Mouse (Mus musculus): ENCODE results near the gene Csgalnact2. TPM values are rescaled to one million over a fixed set of nuclear protein-coding genes. Genes with fewer than 3 reads are reported as not detected.

Csgalnact2 gene
- total and polyA plus RNA-seq, 3 experiments = 2.2 to 6.4 (median 3.0) TPM

GRCm38 (mm10) chr6:118066199-118067081 is 72.5 kb downstream of the Csgalnact2 start:
- H3K27ac ChIP-seq (ENCODE audit: insufficient read depth, low read depth) = no peak overlapping the region
- H3K9ac ChIP-seq (ENCODE audit: insufficient read depth, low read depth) = no peak overlapping the region

GRCm38 (mm10) chr6:118065837-118066198 is 73.1 kb downstream of the Csgalnact2 start:
- no peaks in the 10 kb centered on the region for H3K36me3 ChIP-seq (replicated peaks in 1 of 2; ENCODE audit: control insufficient read depth in 1 of 2, insufficient read depth in 1 of 2, low read length in 1 of 2)
- no peaks in the 10 kb centered on the region for H3K79me2 ChIP-seq (replicated peaks; ENCODE audit: control insufficient read depth, extremely low read depth, insufficient read depth, poor library complexity, severe bottlenecking)
- no peak overlapping the region for H3K9ac ChIP-seq (ENCODE audit: insufficient read depth, low read depth)
- DNase-seq (ENCODE audit: extremely low read depth) = no peak
- no peaks in the 10 kb centered on the region for H3K9me3 ChIP-seq (replicated peaks; ENCODE audit: low read length)
- H3K27me3 ChIP-seq (replicated peaks) = peaks cover 80% of the 10 kb centered on the region
- TF ChIP-seq NELFE (IDR thresholded peaks at IDR 0.05; ENCODE audit: low read depth, low read length) = no peak
- TF ChIP-seq CTCF (conservative IDR thresholded peaks at IDR 0.05 in 1 of 2, IDR thresholded peaks at IDR 0.05 in 1 of 2; ENCODE audit: low read depth in 2 of 2, low read length in 2 of 2) = no peak
- TF ChIP-seq TBP (conservative IDR thresholded peaks at IDR 0.05; ENCODE audit: low read depth, low read length) = no peak
- TF ChIP-seq E2F4 (IDR thresholded peaks at IDR 0.05; ENCODE audit: insufficient replicate concordance, low read depth, low read length) = no peak
- no peak for TF ChIP-seq HCFC1 (IDR thresholded peaks at IDR 0.05; ENCODE audit: low read depth, low read length)
- dilution Hi-C loops (cut with MboI; ENCODE audit: extremely low pct_ligation_motif_present, extremely low pct_unique_long_range_greater_than_20kb, low sequenced_read_pairs) = no loop called here
- peak overlapping the region; percentile 82 for H3K4me2 ChIP-seq (ENCODE audit: insufficient read depth, low read depth, poor library complexity, severe bottlenecking)
- peaks cover 0 to 9% of the 10 kb centered on the region in 2 experiments; a peak in 2 of 4 replicates for H3K4me1 ChIP-seq (ENCODE audit: control insufficient read depth in 1 of 2, insufficient read depth in 2 of 2)
- in situ Hi-C loops (cut with MboI; ENCODE audit: low pct_ligation_motif_present, low pct_unique_long_range_greater_than_20kb, low sequenced_read_pairs) = no loop called here
- H3K27ac ChIP-seq (ENCODE audit: insufficient read depth, low read depth) = no peak overlapping the region
- H3K4me3 ChIP-seq (replicated peaks in 1 of 3; ENCODE audit: low read depth in 2 of 3, low read length in 2 of 3, poor library complexity in 1 of 3) = no peak overlapping the region

More at GRCm38 (mm10) chr6:118066199-118067081, 72.5 kb downstream of the Csgalnact2 start:
- H3K27me3 ChIP-seq (replicated peaks) = peaks cover 80% of the 10 kb centered on the region
- no peaks in the 10 kb centered on the region for H3K79me2 ChIP-seq (replicated peaks; ENCODE audit: control insufficient read depth, extremely low read depth, insufficient read depth, poor library complexity, severe bottlenecking)
- H3K4me2 ChIP-seq (ENCODE audit: insufficient read depth, low read depth, poor library complexity, severe bottlenecking) = peak overlapping the region; percentile 82
- H3K4me3 ChIP-seq (replicated peaks in 1 of 3; ENCODE audit: low read depth in 2 of 3, low read length in 2 of 3, poor library complexity in 1 of 3) = peak overlapping the region in 1 of 3 experiments; percentile 48
- H3K4me1 ChIP-seq (ENCODE audit: control insufficient read depth in 1 of 2, insufficient read depth in 2 of 2) = peaks cover 0 to 9% of the 10 kb centered on the region in 2 experiments; a peak in 2 of 4 replicates
- dilution Hi-C loops (cut with MboI; ENCODE audit: extremely low pct_ligation_motif_present, extremely low pct_unique_long_range_greater_than_20kb, low sequenced_read_pairs) = no loop called here
- in situ Hi-C loops (cut with MboI; ENCODE audit: low pct_ligation_motif_present, low pct_unique_long_range_greater_than_20kb, low sequenced_read_pairs) = no loop called here
- H3K9me3 ChIP-seq (replicated peaks; ENCODE audit: low read length) = no peaks in the 10 kb centered on the region
- no peaks in the 10 kb centered on the region for H3K36me3 ChIP-seq (replicated peaks in 1 of 2; ENCODE audit: control insufficient read depth in 1 of 2, insufficient read depth in 1 of 2, low read length in 1 of 2)
- DNase-seq (ENCODE audit: extremely low read depth) = peak; percentile 4
- TF ChIP-seq HCFC1 (IDR thresholded peaks at IDR 0.05; ENCODE audit: low read depth, low read length) = no peak
- TF ChIP-seq RAD21 (IDR thresholded peaks at IDR 0.05; ENCODE audit: low read depth, low read length) = no peak
- TF ChIP-seq TCF12 (IDR thresholded peaks at IDR 0.05; ENCODE audit: low read depth, low read length) = 0 out of 2 replicates have a peak, but pooled peaks have one; percentile 13
- 0 out of 2 replicates have a peak, but pooled peaks have one; percentile 49 for TF ChIP-seq UBTF (IDR thresholded peaks at IDR 0.05; ENCODE audit: low read depth, low read length)
- TF ChIP-seq BHLHE40 (IDR thresholded peaks at IDR 0.05; ENCODE audit: low read depth, low read length) = peak; percentile 25; the same call in 1 of the 2 replicates
- 0 out of 2 replicates have a peak, but pooled peaks have one; percentile 22 for TF ChIP-seq MAX (IDR thresholded peaks at IDR 0.05; ENCODE audit: low read length)
- 0 out of 2 replicates have a peak, but pooled peaks have one; percentile 13 for TF ChIP-seq IRF4 (IDR thresholded peaks at IDR 0.05; ENCODE audit: low read depth, low read length)
- TF ChIP-seq E2F4 (IDR thresholded peaks at IDR 0.05; ENCODE audit: insufficient replicate concordance, low read depth, low read length) = no peak
